Mouse (Mus musculus): Measurements from ENCODE around the gene Pth2. TPM values are rescaled to one million over a fixed set of nuclear protein-coding genes. Genes with fewer than 3 reads are reported as not detected.
A peak's percentile ranks its signal among the peaks of the same experiment; 100 is the strongest.

Gene Pth2
- polyA plus RNA-seq, 1 experiment from 2014 or later = not detected

- ATAC-seq (ENCODE audit: insufficient number of reproducible peaks, insufficient read depth, low FRiP score, low TSS enrichment) = peak; percentile 94
- H3K27ac ChIP-seq = peak within 1 kb of the TSS; percentile 95
- no peaks in the 10 kb centered on the region for H3K27me3 ChIP-seq
- H3K9me3 ChIP-seq = no peaks in the 10 kb centered on the region
- H3K4me1 ChIP-seq = peaks cover 16% of the 10 kb centered on the region
- 5% methylated on average over 68 of the region's 69 CpGs for WGBS
- H3K4me2 ChIP-seq (replicated peaks) = peak within 1 kb of the TSS; percentile 74
- peak within 1 kb of the TSS; percentile 60 for H3K4me3 ChIP-seq
- H3K9ac ChIP-seq = peak within 1 kb of the TSS; percentile 78
- H3K36me3 ChIP-seq = peaks cover 22% of the 10 kb centered on the region
These were observed 26.5 kb upstream of the Pth2 start, which contains the start of the genes Pih1d1 and Aldh16a1 for GRCm38 (mm10) chr7:45154096-45154992. TSS of gene Pih1d1 (plus strand) at chr7:45154303. TSS of gene Aldh16a1 (minus strand) at chr7:45154584.

DNA sequence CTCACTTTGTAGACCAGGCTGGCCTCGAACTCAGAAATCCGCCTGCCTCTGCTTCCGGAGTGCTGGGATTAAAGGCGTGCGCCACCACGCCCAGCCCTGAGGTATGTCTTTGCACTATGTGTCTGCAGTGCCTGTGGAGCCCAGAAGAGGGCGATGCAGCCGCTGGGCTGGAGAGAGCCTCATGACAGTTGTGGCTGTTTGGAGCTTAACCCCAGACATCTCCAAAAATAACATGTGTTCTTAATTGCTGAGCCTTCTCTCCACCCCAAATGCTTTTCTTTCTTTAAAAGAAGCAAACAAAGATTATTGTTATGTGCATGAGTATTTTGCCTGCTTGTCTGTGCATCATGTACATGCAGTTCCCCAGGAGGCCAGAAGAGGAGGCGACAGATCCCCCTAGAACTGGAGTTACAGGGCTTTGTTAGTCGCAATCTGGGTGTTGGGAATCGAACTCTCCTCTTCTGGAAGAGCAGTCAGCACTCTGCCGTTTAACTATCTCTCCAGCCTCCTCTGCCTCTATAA, 25.7 kb upstream of the Pth2 start:
- 79% methylated on average over 12 of the region's 12 CpGs for WGBS
- no peak overlapping the region; the same call in 1 of the 2 replicates for H3K9ac ChIP-seq
- peak overlapping the region; percentile 95; the same call in 1 of the 2 replicates for H3K27ac ChIP-seq

GRCm38 (mm10) chr7:45155590-45155989, 25.2 kb upstream of the Pth2 start:
- Histone ChIP-seq H3K4me1 (peaks cover 14% of the 10 kb centered on the region), H3K4me3 (no peak overlapping the region), H3K9ac (no peak overlapping the region), H3K27ac (no peak overlapping the region), H3K4me2 (replicated peaks) (peak overlapping the region; percentile 74; the same call in 1 of the 2 replicates), H3K27me3 (no peaks in the 10 kb centered on the region), H3K36me3 (peaks cover 34% of the 10 kb centered on the region), H3K9me3 (no peaks in the 10 kb centered on the region)
- 82% methylated on average over 9 of the region's 9 CpGs for WGBS
- ATAC-seq (ENCODE audit: insufficient number of reproducible peaks, insufficient read depth, low FRiP score, low TSS enrichment) = no peak

More for the DNA sequence above, 25.7 kb upstream of the Pth2 start:
- Histone ChIP-seq H3K36me3 (peaks cover 28% of the 10 kb centered on the region), H3K9me3 (no peaks in the 10 kb centered on the region), H3K4me2 (replicated peaks) (peak overlapping the region; percentile 74), H3K4me3 (peak overlapping the region; percentile 60), H3K27me3 (no peaks in the 10 kb centered on the region), H3K4me1 (peaks cover 16% of the 10 kb centered on the region)
- ATAC-seq (ENCODE audit: insufficient number of reproducible peaks, insufficient read depth, low FRiP score, low TSS enrichment) = no peak

DNA sequence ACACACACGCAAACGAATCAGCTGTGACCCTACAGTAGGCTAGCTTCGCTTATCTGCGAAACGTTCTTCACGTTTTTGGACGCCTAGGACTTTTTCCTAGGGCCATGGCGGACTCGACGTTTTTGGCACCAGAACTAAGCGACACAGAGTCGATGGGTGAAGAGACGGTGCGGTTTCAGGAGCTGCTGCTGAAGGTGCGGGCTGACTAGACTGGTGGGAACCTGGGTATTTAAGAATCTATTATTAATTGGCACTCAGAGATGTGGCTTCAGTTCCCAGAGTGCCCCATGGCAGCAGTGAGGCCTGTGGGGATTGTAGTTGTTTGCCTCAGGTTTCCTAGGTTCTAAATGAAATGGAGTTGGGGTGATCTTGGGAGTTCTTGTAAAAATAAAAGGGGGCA, 24.6 kb upstream of the Pth2 start:
- H3K27ac ChIP-seq = no peak overlapping the region
- 95% methylated on average over 15 of the region's 15 CpGs for WGBS
- H3K9me3 ChIP-seq = no peaks in the 10 kb centered on the region
- no peak overlapping the region for H3K4me3 ChIP-seq
- no peaks in the 10 kb centered on the region for H3K27me3 ChIP-seq
- H3K9ac ChIP-seq = no peak overlapping the region
- no peak for ATAC-seq (ENCODE audit: insufficient number of reproducible peaks, insufficient read depth, low FRiP score, low TSS enrichment)
- H3K4me2 ChIP-seq (replicated peaks) = no peak overlapping the region
- H3K36me3 ChIP-seq = peaks cover 40% of the 10 kb centered on the region
- H3K4me1 ChIP-seq = peaks cover 8% of the 10 kb centered on the region

DNA sequence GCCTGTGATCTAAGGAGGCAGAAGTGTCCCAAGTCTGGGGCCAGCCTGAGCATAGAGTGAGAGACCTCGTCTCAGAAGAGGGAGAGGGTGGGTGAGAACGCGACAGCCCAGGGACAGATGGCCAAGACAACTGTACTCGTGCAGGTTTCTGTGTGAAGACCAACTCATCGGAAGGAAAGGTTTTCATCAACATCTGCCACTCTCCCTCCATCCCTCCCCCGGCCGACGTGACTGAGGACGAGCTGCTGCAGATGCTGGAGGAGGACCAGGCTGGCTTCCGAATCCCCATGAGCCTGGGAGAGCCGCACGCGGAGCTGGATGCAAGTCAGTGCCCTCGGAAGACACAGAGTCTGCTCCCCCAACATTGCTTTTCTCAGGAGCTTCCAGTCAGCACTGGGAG, 23.3 kb upstream of the Pth2 start:
- peaks cover 41% of the 10 kb centered on the region for H3K36me3 ChIP-seq
- H3K4me2 ChIP-seq (replicated peaks) = no peak overlapping the region
- peaks cover 7% of the 10 kb centered on the region for H3K4me1 ChIP-seq
- no peak overlapping the region for H3K4me3 ChIP-seq
- H3K27me3 ChIP-seq = peaks cover 2% of the 10 kb centered on the region; the same call in 1 of the 2 replicates
- H3K9me3 ChIP-seq = no peaks in the 10 kb centered on the region
- no peak for ATAC-seq (ENCODE audit: insufficient number of reproducible peaks, insufficient read depth, low FRiP score, low TSS enrichment)
- H3K27ac ChIP-seq = no peak overlapping the region
- WGBS = 86% methylated on average over 14 of the region's 14 CpGs
- no peak overlapping the region; the same call in 1 of the 2 replicates for H3K9ac ChIP-seq

- peaks cover 17% of the 10 kb centered on the region for H3K27me3 ChIP-seq
- H3K4me2 ChIP-seq (replicated peaks) = no peak overlapping the region
- 92% methylated on average over 6 of the region's 6 CpGs for WGBS
- peaks cover 4% of the 10 kb centered on the region; the same call in 1 of the 2 replicates for H3K4me1 ChIP-seq
- no peak for ATAC-seq (ENCODE audit: insufficient number of reproducible peaks, insufficient read depth, low FRiP score, low TSS enrichment)
- no peaks in the 10 kb centered on the region for H3K9me3 ChIP-seq
- no peak overlapping the region for H3K9ac ChIP-seq
- no peak overlapping the region for H3K27ac ChIP-seq
- peaks cover 41% of the 10 kb centered on the region for H3K36me3 ChIP-seq
- H3K4me3 ChIP-seq = no peak overlapping the region
These were observed 21.8 kb upstream of the Pth2 start for GRCm38 (mm10) chr7:45158991-45159390.

DNA sequence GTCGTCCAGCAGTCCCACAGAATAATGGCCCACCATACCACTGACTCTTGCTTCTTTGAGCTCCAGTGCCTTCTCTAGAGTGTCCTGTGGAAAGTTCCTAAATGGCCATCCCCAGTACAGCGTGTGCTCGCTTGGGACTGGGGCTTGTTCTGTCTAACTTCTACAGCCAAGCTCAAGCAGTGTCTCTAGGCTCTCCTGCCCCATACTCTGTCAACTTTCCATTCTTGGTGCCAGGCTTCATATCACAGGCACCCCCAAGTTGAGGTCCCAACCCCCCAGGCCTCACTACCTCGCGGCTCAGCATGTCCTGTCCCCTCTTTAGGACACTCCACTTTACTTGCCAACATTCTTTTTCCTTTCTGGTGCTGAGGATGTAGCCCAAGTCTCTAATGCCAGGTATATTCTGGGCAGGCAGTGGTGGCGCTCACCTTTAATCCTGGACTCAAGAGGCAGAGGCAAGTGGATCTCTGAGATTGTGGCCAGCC, 20.4 kb upstream of the Pth2 start:
- no peak for ATAC-seq (ENCODE audit: insufficient number of reproducible peaks, insufficient read depth, low FRiP score, low TSS enrichment)

DNA sequence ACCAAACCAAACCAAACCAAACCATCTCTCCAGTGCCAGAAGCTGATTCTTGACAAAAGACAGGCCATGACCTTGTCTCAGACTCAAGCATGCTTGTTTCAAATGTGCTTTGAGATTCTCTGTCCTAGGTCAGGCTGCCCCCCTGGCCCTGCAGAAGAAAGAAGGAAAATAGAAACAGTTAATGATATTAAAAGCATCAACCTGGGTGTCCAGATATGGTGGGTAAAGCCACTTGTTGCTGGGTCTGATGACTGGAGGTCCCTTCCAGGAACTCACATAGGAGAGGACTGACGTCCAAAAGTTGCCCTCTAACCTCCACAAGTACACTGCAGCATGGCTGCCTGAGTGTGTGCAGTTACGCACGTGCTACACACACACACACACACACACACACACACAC, 19.9 kb upstream of the Pth2 start:
- Histone ChIP-seq H3K27me3 (peaks cover 36% of the 10 kb centered on the region), H3K4me2 (replicated peaks) (no peak overlapping the region), H3K9me3 (no peaks in the 10 kb centered on the region), H3K27ac (no peak overlapping the region), H3K4me3 (no peak overlapping the region), H3K9ac (no peak overlapping the region), H3K36me3 (peaks cover 41% of the 10 kb centered on the region), H3K4me1 (peaks cover 4% of the 10 kb centered on the region; the same call in 1 of the 2 replicates)
- WGBS = 89% methylated on average over 3 of the region's 3 CpGs
- no peak for ATAC-seq (ENCODE audit: insufficient number of reproducible peaks, insufficient read depth, low FRiP score, low TSS enrichment)

More for the DNA sequence above, 20.4 kb upstream of the Pth2 start:
- WGBS = 92% methylated on average over 6 of the region's 6 CpGs
- H3K9me3 ChIP-seq = no peaks in the 10 kb centered on the region
- no peak overlapping the region for H3K4me3 ChIP-seq
- no peak overlapping the region for H3K4me2 ChIP-seq (replicated peaks)
- H3K36me3 ChIP-seq = peaks cover 41% of the 10 kb centered on the region
- H3K27me3 ChIP-seq = peaks cover 30% of the 10 kb centered on the region
- H3K9ac ChIP-seq = no peak overlapping the region
- peaks cover 4% of the 10 kb centered on the region; the same call in 1 of the 2 replicates for H3K4me1 ChIP-seq
- no peak overlapping the region for H3K27ac ChIP-seq

GRCm38 (mm10) chr7:45161612-45162473, 19.0 kb upstream of the Pth2 start:
- ATAC-seq (ENCODE audit: insufficient number of reproducible peaks, insufficient read depth, low FRiP score, low TSS enrichment) = peak; percentile 87
- Histone ChIP-seq H3K4me1 (peaks cover 4% of the 10 kb centered on the region; the same call in 1 of the 2 replicates), H3K4me2 (replicated peaks) (peak overlapping the region; percentile 69), H3K27me3 (peaks cover 45% of the 10 kb centered on the region), H3K9me3 (no peaks in the 10 kb centered on the region), H3K36me3 (peaks cover 41% of the 10 kb centered on the region), H3K4me3 (peak overlapping the region; percentile 33), H3K27ac (no peak overlapping the region), H3K9ac (peak overlapping the region; percentile 32; the same call in 1 of the 2 replicates)
- 5% methylated on average over 35 of the region's 35 CpGs for WGBS

GRCm38 (mm10) chr7:45162551-45162950, 18.2 kb upstream of the Pth2 start:
- H3K4me1 ChIP-seq = peaks cover 4% of the 10 kb centered on the region; the same call in 1 of the 2 replicates
- ATAC-seq (ENCODE audit: insufficient number of reproducible peaks, insufficient read depth, low FRiP score, low TSS enrichment) = peak; percentile 1; the same call in 1 of the 2 replicates
- H3K4me3 ChIP-seq = peak overlapping the region; percentile 33
- no peaks in the 10 kb centered on the region for H3K9me3 ChIP-seq
- H3K9ac ChIP-seq = 0 out of 2 replicates have a peak overlapping the region, but pooled peaks have one; percentile 21
- no peak overlapping the region for H3K27ac ChIP-seq
- peaks cover 52% of the 10 kb centered on the region for H3K27me3 ChIP-seq
- WGBS = 27% methylated on average over 6 of the region's 6 CpGs
- H3K4me2 ChIP-seq (replicated peaks) = peak overlapping the region; percentile 69
- peaks cover 37% of the 10 kb centered on the region for H3K36me3 ChIP-seq

All from embryonic facial prominence, embryonic 12.5 days (tissue).